Mouse (Mus musculus) erythroblast, embryonic 14.5 days (primary cell): Measurements from ENCODE around the gene Dbndd1. TPM values are rescaled to one million over a fixed set of nuclear protein-coding genes. Genes with fewer than 3 reads are reported as not detected.
A peak's percentile ranks its signal among the peaks of the same experiment; 100 is the strongest.
"Not testable (repeated sequence)": the region's sequence is repeated elsewhere in the genome, so short reads cannot be mapped to it uniquely, and the experiment has no call there.

ENCODE experiments used
- H3K27me3 ChIP-seq: 2 replicates; pipeline ENCODE4 v1.6.1; 2012; ENCODE audit warnings: inconsistent platforms; ENCODE audit not compliant: control insufficient read depth
- H3K36me3 ChIP-seq: 2 replicates; pipeline ENCODE4 v1.6.1; 2012; ENCODE audit warnings: mild to moderate bottlenecking, inconsistent platforms; ENCODE audit not compliant: control insufficient read depth
- H3K4me1 ChIP-seq: 2 replicates; pipeline ENCODE4 v1.6.1; 2012; ENCODE audit warnings: inconsistent platforms; ENCODE audit not compliant: control insufficient read depth
- H3K4me3 ChIP-seq: replicated peaks from 2 replicates; pipeline ENCODE3; 2012; ENCODE audit warnings: moderate library complexity, mild to moderate bottlenecking, inconsistent platforms
- H3K9me3 ChIP-seq: 2 replicates; pipeline ENCODE4 v1.6.1; 2012; ENCODE audit warnings: low read length, inconsistent platforms, mixed read lengths; ENCODE audit not compliant: control insufficient read depth
- GATA1 ChIP-seq: IDR thresholded peaks from 2 replicates; pipeline ENCODE4 v1.6.1; 2012; ENCODE audit warnings: low read length, inconsistent platforms, mixed read lengths
- TAL1 ChIP-seq: IDR thresholded peaks from 3 replicates; pipeline ENCODE4 v1.6.1; 2012; ENCODE audit warnings: low read length, inconsistent platforms, mixed read lengths
- polyA plus RNA-seq: library from polyadenylated mRNA; stranded (reverse); fragments of >175 nt; gene quantifications from 2 replicates; pipeline ENCODE4 v1.2.3, GENCODE M21; 2012

Dbndd1 gene
- polyA plus RNA-seq, 1 experiment, result not detected

DNA sequence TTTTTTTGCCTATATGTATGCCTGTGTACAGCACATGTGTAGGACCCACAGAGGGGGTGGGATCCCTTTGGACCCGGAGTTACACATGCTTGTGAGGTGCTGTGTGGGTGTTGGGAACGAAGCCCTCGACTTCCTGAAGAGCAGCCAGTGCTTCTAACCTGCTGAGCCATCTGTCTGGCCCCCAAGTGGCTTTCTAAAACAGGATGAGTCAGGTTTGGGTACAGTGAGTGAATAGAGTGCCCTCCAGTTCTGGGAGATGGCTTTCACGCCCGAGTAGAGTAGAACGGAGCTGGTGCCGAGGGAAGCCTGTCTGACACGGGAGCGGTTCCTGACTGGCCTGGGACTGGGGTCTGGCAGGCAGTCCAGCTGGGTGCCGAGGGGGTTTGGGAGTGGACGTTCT, 15.7 kb downstream of the Dbndd1 start:
- H3K9me3 ChIP-seq, result peaks cover 10% of the 10 kb centered on the region
- H3K4me1 ChIP-seq, result peaks cover 6% of the 10 kb centered on the region
- H3K27me3 ChIP-seq, result no peaks in the 10 kb centered on the region
- H3K4me3 ChIP-seq, result no peak overlapping the region
- peaks cover 94% of the 10 kb centered on the region for H3K36me3 ChIP-seq
- TF ChIP-seq TAL1, result no peak
- TF ChIP-seq GATA1, result no peak

DNA sequence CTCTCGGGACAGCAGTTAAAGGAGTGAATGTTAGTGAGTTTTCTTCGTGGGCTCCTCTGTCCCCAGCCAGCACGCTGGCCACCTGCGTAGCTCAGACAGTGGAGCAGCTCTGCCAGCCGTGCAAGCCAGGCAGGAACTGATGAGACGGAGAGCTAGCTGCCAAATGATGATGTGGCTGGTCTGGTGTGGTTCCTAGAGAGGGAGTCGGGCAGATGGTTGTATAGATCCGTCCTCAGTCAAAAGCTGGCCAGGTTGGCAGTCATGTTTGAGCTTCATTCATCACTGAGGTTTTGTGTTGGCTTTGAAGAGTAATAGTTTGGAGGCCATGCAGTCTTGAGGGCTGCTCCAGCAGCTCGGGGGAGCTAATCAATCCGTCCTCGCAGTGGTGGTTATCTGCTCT, 16.3 kb downstream of the Dbndd1 start:
- no peaks in the 10 kb centered on the region for H3K27me3 ChIP-seq
- no peak overlapping the region for H3K4me3 ChIP-seq
- peaks cover 94% of the 10 kb centered on the region for H3K36me3 ChIP-seq
- peaks cover 6% of the 10 kb centered on the region for H3K4me1 ChIP-seq
- TF ChIP-seq GATA1, result no peak
- no peak for TF ChIP-seq TAL1
- H3K9me3 ChIP-seq, result peaks cover 9% of the 10 kb centered on the region

DNA sequence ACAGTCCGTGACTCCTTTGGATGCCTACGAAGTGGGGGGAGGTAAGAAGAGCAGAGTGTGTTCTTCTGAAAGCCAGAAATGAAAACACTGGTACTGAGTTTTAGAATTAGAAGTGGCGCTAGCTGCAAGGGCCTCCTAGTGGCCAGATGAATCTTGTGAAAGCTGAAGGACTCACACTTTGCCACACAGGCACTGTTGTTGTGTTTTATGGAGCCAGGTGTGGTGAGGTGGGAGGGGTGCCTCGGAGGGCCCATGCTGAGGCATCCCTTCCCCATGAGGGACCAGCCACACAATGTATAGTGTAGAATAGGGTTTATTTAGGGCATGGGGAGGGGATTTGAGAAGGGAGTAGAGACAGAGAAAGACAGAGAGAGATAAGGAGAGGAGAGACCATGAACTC, 17.6 kb downstream of the Dbndd1 start:
- Histone ChIP-seq H3K4me1 (peaks cover 6% of the 10 kb centered on the region), H3K9me3 (no peaks in the 10 kb centered on the region), H3K36me3 (peaks cover 94% of the 10 kb centered on the region), H3K4me3 (no peak overlapping the region), H3K27me3 (no peaks in the 10 kb centered on the region)
- TF ChIP-seq TAL1 (no peak), GATA1 (no peak)

DNA sequence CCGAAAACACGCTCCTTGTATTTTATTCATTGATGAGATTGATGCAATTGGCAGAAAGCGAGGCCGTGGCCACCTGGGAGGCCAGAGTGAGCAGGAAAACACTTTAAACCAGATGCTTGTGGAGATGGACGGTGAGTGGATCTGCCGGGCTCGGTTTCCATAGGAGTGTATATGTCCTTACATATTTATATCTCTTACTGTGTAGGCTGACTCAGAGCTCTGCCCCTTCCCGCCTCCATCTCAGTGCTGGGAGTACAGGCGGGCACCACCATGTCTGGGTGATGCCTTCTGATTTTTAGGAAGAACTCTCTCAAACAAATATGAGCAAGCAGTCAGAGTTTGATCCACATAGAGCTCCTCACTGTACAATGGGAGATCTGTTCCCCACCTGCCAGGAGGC, 22.4 kb downstream of the Dbndd1 start:
- peaks cover 96% of the 10 kb centered on the region for H3K36me3 ChIP-seq
- H3K27me3 ChIP-seq, result no peaks in the 10 kb centered on the region
- no peaks in the 10 kb centered on the region for H3K4me1 ChIP-seq
- TF ChIP-seq GATA1 (no peak), TAL1 (no peak)
- H3K9me3 ChIP-seq, result no peaks in the 10 kb centered on the region
- no peak overlapping the region for H3K4me3 ChIP-seq

DNA sequence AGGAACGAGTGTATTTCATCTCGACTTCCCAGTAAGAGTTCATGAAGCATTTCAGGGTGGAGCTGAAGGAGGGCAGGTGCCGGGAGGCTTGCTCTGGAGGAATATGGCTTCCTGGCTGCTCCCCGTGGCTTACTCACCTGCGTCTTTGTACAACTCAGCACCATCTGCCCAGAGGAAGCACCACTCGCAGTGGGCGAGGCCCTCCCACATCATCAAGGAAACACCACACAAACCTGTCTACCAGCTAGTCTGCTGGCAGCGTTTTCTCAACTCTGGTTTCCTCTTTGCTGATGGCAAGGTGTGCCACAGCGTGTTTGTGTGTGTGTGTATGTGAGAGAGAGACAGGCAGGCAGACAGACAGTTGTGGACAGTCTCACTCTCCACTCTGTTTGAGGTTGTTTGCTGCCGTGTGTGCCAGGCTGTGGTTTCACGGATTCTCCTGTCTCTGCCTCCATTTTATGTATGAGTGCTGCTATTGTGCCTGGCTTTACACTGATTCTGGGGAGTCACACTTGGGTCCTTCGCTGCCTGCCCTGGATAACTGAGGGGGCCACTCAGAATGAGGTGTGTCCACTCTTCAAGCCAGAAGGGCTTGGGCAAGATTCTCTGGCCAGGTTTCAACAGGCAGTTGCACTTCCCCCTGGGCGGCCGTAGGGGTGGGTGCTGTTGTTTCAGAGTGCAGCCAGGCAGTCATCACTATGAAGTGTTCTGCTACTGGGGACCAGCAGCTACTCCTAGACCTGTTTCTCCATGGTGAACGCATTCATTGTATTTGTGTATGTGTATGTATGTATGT, 23.8 kb downstream of the Dbndd1 start:
- no peak for TF ChIP-seq TAL1
- no peak for TF ChIP-seq GATA1
- peaks cover 96% of the 10 kb centered on the region for H3K36me3 ChIP-seq

DNA sequence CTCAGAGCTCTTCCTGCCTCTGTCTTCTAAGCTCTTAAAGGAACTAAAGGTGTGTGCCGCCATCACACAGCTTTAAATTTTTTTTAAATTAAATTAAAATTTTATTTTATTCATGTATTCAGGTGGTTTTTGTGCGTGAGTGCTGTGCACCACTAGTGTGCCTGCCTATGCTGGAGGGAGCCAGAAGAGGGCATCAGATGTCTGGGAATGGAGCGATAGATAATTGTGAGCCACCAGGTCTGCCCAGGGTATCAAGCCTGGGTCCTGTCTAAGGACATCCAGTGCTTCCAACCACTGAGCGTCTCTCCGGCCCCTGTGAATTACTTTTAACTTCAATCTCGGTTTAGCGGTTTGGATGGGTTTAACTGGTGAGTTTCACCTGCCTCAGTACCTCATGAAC, 32.6 kb downstream of the Dbndd1 start:
- H3K36me3 ChIP-seq, result peaks cover 71% of the 10 kb centered on the region
- TF ChIP-seq GATA1 (no peak), TAL1 (no peak)
- no peak overlapping the region for H3K4me3 ChIP-seq
- H3K9me3 ChIP-seq, result no peaks in the 10 kb centered on the region
- H3K4me1 ChIP-seq, result peaks cover 12% of the 10 kb centered on the region
- H3K27me3 ChIP-seq, result no peaks in the 10 kb centered on the region

More for the DNA sequence above, 23.8 kb downstream of the Dbndd1 start:
- Histone ChIP-seq H3K4me1 (no peaks in the 10 kb centered on the region), H3K4me3 (no peak overlapping the region), H3K27me3 (no peaks in the 10 kb centered on the region), H3K9me3 (no peaks in the 10 kb centered on the region)

DNA sequence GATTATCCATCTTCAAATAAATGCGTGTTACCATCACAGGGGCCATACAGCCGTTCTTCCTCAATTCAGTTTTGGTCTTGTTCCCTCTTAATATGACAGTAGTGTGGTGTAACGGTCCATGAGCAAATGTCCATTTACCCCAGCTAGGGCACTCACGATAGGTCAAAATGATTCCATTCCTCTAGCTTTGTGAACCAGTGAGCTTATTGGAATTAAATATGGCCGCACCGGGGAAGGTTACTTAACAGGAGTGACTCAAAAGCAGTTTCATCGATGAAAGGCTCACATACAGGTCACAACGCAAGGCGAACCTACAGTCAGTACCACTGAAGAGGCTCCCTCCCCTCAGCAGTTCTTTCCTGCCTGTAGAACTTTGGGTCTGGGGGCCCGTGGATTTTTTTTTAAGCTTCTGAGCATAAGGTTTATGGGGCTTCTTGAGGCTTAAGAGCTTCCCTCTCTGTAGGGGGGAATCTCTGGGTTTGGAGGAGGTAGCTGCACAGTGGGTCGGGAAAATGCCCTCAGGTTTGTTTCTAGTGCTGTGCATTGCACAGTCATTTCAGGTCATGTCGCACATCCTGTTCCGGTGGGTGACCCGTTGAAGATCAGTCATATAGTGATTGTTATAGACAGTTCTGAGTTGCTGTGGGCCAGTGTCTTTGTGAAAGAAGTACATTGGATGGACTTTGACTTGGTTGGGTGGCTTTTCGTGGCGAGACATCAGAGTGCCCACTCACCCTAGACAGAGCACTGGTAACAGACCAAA, 36.6 kb downstream of the Dbndd1 start:
- Histone ChIP-seq H3K27me3 (no peaks in the 10 kb centered on the region), H3K9me3 (no peaks in the 10 kb centered on the region), H3K4me3 (peak overlapping the region; percentile 72), H3K4me1 (peaks cover 24% of the 10 kb centered on the region), H3K36me3 (peaks cover 34% of the 10 kb centered on the region)
- TF ChIP-seq GATA1 (no peak), TAL1 (no peak)

DNA sequence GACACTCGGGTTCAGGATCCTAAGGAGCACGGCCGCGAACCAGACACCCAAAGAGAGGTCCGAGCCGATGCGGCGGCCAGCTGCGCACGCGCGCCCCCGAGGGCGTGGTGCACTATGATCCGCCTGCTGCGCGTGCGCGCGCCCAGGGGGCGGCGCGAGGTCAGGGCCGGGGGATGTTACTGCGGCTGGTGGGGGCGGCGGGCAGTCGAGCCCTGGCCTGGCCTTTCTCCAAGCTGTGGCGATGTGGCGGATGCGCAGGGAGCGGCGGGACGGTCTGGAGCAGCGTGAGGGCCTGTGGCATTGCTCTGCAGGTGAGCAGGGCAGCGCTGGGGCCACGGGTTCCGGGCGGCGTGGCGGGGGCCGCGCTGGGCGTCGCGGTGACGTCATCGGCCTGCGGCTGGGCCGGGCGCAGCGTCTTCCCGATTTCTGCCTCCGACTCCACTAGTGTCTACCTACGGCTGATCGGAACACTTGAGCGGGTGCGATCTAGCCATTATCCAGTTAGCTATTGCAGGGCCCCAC, 37.5 kb downstream of the Dbndd1 start, which contains the start of gene Afg3l1:
TSS of gene Afg3l1 (plus strand) at position 167 of the 522 bp plus-strand sequence.
- Histone ChIP-seq H3K9me3 (no peaks in the 10 kb centered on the region), H3K27me3 (no peaks in the 10 kb centered on the region), H3K36me3 (peaks cover 27% of the 10 kb centered on the region), H3K4me1 (peaks cover 24% of the 10 kb centered on the region), H3K4me3 (peak within 1 kb of the TSS; percentile 72)
- TF ChIP-seq TAL1 (no peak), GATA1 (no peak)

DNA sequence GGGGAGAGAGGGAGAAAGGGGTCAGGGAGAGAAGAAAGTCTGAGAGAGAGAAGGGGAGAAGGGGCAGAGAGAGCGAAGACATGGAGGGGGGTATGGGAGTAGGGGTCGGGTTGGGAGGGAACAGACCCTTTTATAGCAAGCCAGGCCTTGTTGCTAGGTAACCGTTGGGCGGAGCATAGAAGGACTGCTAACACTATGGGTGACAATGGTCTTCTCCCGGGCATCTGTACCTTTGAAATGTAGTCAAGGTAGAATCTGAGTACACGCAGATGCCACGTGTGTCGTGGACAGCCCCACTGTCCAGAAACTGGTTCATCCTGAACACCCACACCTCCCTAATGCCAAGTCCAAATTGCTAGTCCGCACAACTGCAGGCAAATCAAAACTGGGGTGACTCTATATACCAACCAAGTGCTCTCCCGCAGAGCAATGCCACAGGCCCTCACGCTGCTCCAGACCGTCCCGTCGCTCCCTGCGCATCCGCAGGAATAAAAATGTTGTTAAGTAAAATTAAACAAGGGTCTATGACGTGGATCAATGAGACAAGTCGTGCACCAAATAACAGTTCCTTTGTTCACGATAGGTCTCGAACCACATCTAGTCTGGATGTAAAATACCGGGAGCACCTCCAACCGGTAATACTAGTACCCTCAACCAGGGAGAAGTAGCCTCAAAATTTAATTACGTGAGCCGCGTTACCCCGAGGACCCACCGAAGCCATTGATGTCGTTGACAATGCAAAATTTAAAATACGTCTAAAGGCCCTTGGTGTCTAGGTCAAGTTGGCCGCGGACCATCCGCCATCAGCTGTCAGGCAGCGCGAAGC, 38.1 kb downstream of the Dbndd1 start:
- Histone ChIP-seq H3K36me3 (peaks cover 20% of the 10 kb centered on the region), H3K9me3 (no peaks in the 10 kb centered on the region), H3K27me3 (no peaks in the 10 kb centered on the region), H3K4me1 (peaks cover 24% of the 10 kb centered on the region), H3K4me3 (peak overlapping the region; percentile 72)
- TF ChIP-seq TAL1, result no peak
- no peak for TF ChIP-seq GATA1

DNA sequence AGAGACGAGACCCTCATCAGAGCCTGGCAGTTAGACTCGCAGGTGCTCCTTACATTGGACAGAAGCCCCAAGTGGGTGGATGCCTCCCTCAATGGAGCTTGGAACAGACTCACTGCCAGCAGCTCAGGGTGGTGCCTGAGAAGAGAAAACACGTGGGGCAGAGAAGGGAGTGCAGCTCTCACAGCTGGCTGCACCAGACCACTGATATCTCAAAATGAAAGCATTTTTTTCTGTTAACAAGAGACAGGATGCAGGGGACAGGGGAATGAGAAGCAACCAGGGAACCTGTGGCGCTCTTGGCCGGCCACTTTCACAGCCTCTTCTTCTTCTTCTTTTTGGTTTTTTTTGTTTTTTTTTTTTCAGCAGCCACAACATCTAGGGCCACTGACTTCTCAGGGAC, 40.7 kb downstream of the Dbndd1 start:
- H3K4me1 ChIP-seq, result peaks cover 24% of the 10 kb centered on the region
- not testable (repeated sequence) for H3K27me3 ChIP-seq, H3K36me3 ChIP-seq, H3K9me3 ChIP-seq, H3K4me3 ChIP-seq

DNA sequence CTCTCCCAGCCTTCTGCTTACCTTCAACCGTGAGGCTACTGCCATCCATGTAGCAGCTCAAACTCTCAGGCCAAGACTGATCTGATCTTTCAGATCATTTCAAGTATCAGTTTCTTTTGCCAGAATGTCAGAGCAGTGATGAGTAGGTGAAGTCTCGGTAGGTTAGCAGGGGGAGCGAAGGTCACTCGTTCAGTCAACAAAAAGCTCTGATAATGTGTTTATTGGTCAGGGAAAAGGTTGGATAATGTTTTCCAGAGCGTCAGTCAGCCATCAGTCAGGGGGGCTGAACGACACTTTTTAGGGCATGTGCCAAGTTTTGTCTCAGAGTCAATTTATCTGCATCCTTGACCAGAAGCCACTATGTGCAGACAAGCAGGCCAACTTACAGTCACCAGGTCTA, 42.3 kb downstream of the Dbndd1 start:
- not testable (repeated sequence) for H3K4me3 ChIP-seq

More for the DNA sequence above, 42.3 kb downstream of the Dbndd1 start:
- H3K36me3 ChIP-seq, H3K27me3 ChIP-seq, H3K9me3 ChIP-seq: not testable (repeated sequence)
- H3K4me1 ChIP-seq, result peaks cover 12% of the 10 kb centered on the region
